ENCODE assay signal across 36 mouse cellular contexts in the genomic region with DNA sequence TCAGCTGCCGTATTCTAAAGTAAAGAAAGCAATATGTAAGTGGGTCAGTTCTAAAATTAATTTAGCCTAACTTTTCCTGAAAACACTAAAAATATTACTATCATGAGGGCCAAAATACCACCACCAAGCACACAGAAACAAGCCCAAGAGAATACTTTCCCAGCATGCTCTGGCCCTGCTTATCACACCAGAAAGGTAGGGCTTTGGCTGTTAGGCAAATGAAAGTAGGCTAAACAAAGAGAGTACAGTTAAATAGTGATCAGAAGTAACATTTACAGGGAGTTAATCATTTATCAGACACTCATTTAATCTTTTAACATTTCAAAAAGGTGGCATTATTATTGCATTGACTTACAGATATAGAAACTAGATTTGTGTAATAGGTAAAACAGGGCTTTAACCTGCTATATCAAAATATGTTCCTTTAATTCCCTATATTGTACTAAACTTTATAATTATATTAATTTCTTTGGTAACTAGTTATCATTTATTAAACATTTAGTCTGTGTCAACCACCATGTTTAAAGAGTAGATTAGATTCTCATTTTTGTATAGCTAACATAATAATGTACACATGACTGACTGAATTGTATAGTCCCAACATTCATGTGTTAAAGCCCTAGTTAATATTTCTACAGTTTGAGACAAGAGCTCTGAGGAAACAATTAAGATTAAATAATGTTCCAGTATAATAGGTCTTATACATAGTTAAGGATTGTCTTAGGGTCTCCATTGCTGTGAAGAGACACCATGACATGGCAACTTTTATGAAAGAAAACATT. TPM values are rescaled to one million over a fixed set of nuclear protein-coding genes. Genes with fewer than 3 reads are reported as not detected.
"Had no signal": no experiment of that assay in that cellular context is flagged by ENCODE, and none has a peak within 500 bp of the region (broad histone marks: within the 10 kb centered on the region; RNA-seq: fewer than 3 reads in every experiment).

No protein-coding gene starts in this region.

- H3K9ac ChIP-seq: forebrain, postnatal 0 days; heart, embryonic 13.5 days; heart, embryonic 15.5 days; hindbrain, embryonic 13.5 days; hindbrain, embryonic 15.5 days; kidney, embryonic 15.5 days; limb, embryonic 13.5 days; limb, embryonic 15.5 days; liver, embryonic 12.5 days had no signal

- H3K4me2 ChIP-seq: heart, embryonic 11.5 days; heart, embryonic 13.5 days; heart, embryonic 15.5 days; hindbrain, embryonic 13.5 days; hindbrain, embryonic 15.5 days; kidney, embryonic 15.5 days; limb, embryonic 13.5 days; limb, embryonic 15.5 days; liver, embryonic 12.5 days had no signal

- ATAC-seq: forebrain, postnatal 0 days; hindbrain, postnatal 0 days; liver, embryonic 12.5 days had no signal

- H3K36me3 ChIP-seq: heart, embryonic 13.5 days; heart, embryonic 15.5 days; hindbrain, embryonic 13.5 days; hindbrain, embryonic 15.5 days; kidney, embryonic 15.5 days; limb, embryonic 13.5 days; limb, embryonic 15.5 days; liver, embryonic 12.5 days had no signal

- H3K27me3 ChIP-seq: heart, embryonic 13.5 days; heart, embryonic 15.5 days; hindbrain, embryonic 13.5 days; hindbrain, embryonic 15.5 days; kidney, embryonic 15.5 days; limb, embryonic 13.5 days; limb, embryonic 15.5 days; liver, embryonic 12.5 days had no signal

- H3K4me1 ChIP-seq: heart, embryonic 13.5 days; heart, embryonic 15.5 days; hindbrain, embryonic 13.5 days; hindbrain, embryonic 15.5 days; kidney, embryonic 15.5 days; limb, embryonic 13.5 days; limb, embryonic 15.5 days; liver, embryonic 12.5 days had no signal

- H3K27ac ChIP-seq: heart, adult 2 months; heart, embryonic 13.5 days; heart, embryonic 15.5 days; hindbrain, embryonic 13.5 days; hindbrain, embryonic 15.5 days; hindbrain, postnatal 0 days; kidney, embryonic 15.5 days; kidney, postnatal 0 days; limb, embryonic 13.5 days; limb, embryonic 15.5 days; liver, embryonic 12.5 days had no signal

- H3K9me3 ChIP-seq: heart, embryonic 13.5 days; heart, embryonic 15.5 days; hindbrain, embryonic 13.5 days; hindbrain, embryonic 15.5 days; kidney, embryonic 15.5 days; limb, embryonic 13.5 days; limb, embryonic 15.5 days; liver, embryonic 12.5 days had no signal

- H3K4me3 ChIP-seq: heart, adult 2 months; heart, embryonic 13.5 days; heart, embryonic 15.5 days; hindbrain, embryonic 13.5 days; hindbrain, embryonic 15.5 days; kidney, embryonic 15.5 days; limb, embryonic 13.5 days; limb, embryonic 15.5 days; liver, embryonic 12.5 days had no signal

- DNase-seq: forebrain, postnatal 0 days; gastrocnemius, postnatal 14 days; gastrocnemius, postnatal 36 days; heart, adult 11 months; heart, adult 2 months; heart, postnatal 14 days; heart, postnatal 36 days; kidney, adult 18-20 months; kidney, adult 9 months; kidney, postnatal 14 days; kidney, postnatal 36 days; layer of hippocampus, adult 9-11 months; layer of hippocampus, postnatal 36 days; left cerebral cortex, postnatal 4 days had no signal

RNA-seq across cellular contexts. Expression of gene Ppp1r3a, which starts 32.3 kb away (rescaled TPM):
- total RNA-seq: hematopoietic stem cell, adult 5-6 weeks; hindbrain, postnatal 0 days; layer of hippocampus, adult 18-20 months; layer of hippocampus, adult 8-10 months; layer of hippocampus, postnatal 14 days; layer of hippocampus, postnatal 36 days; left cerebral cortex, adult 18-20 months; left cerebral cortex, postnatal 10 days; left cerebral cortex, postnatal 25 days; left cerebral cortex, postnatal 4 days had no signal
- polyA plus RNA-seq: forebrain, postnatal 0 days; hindbrain, embryonic 11.5 days; hindbrain, embryonic 13.5 days; hindbrain, embryonic 15.5 days; intestine, embryonic 14.5 days; kidney, postnatal 0 days; large intestine, adult 2 months; limb, embryonic 11.5 days; liver, embryonic 12.5 days had no signal
